Mouse (Mus musculus): Measurements from ENCODE around the gene Fars2. TPM values are rescaled to one million over a fixed set of nuclear protein-coding genes. Genes with fewer than 3 reads are reported as not detected.

Gene Fars2
- polyA plus RNA-seq, 1 experiment from 2014 or later = 32.4 TPM

- Histone ChIP-seq H3K36me3 (no peaks in the 10 kb centered on the region), H3K27ac (no peak overlapping the region), H3K4me3 (replicated peaks) (no peak overlapping the region), H3K9me3 (peaks cover 4% of the 10 kb centered on the region; the same call in 1 of the 2 replicates), H3K9ac (replicated peaks) (no peak overlapping the region), H3K4me2 (no peak overlapping the region), H3K27me3 (no peaks in the 10 kb centered on the region), H3K4me1 (replicated peaks) (0 out of 2 replicates have a peak, but pooled peaks cover 3% of the 10 kb centered on the region)
- ATAC-seq (ENCODE audit: insufficient number of reproducible peaks, insufficient read depth, low FRiP score, low TSS enrichment, low read depth) = no peak
- 85% methylated on average over 2 of the region's 2 CpGs for WGBS
Measured at GRCm38 (mm10) chr13:36495980-36496379, 378.8 kb downstream of the Fars2 start.

- peaks cover 4% of the 10 kb centered on the region; the same call in 1 of the 2 replicates for H3K9me3 ChIP-seq
- 0 out of 2 replicates have a peak, but pooled peaks cover 3% of the 10 kb centered on the region for H3K4me1 ChIP-seq (replicated peaks)
- H3K36me3 ChIP-seq = no peaks in the 10 kb centered on the region
- H3K27me3 ChIP-seq = no peaks in the 10 kb centered on the region
- H3K4me2 ChIP-seq = no peak overlapping the region
- no peak overlapping the region for H3K4me3 ChIP-seq (replicated peaks)
- H3K9ac ChIP-seq (replicated peaks) = no peak overlapping the region
- WGBS = 81% methylated on average over 4 of the region's 4 CpGs
- ATAC-seq (ENCODE audit: insufficient number of reproducible peaks, insufficient read depth, low FRiP score, low TSS enrichment, low read depth) = no peak
- no peak overlapping the region for H3K27ac ChIP-seq
Measured at GRCm38 (mm10) chr13:36497346-36497745, 380.1 kb downstream of the Fars2 start.

DNA sequence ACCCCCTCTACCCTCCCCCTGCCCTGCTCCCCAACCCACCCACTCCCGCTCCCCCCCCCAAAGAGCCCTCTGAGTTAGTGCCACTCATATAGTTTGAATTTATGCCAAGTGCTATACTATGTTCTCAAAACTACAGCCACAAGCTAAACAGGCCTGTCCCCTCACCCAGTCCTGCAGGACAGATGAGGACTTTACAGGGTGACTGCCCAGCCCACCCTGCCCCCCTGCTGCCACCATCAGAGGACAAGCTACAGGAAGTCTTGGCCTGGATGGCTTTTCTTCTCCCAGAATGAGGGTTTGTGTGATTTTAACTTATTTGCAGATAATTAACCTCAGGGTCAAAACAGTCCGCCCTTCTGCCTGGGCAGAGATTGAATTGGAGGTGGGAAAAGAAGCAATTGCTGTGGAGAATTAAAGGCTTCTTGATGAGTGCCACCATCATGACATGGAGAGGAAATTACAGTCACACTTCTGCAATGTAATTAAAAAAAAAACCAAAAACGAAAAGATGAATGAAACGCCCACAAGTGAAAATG lies 383.2 kb downstream of the Fars2 start:
- Histone ChIP-seq H3K9me3 (peaks cover 4% of the 10 kb centered on the region; the same call in 1 of the 2 replicates), H3K9ac (replicated peaks) (no peak overlapping the region), H3K36me3 (no peaks in the 10 kb centered on the region), H3K4me3 (replicated peaks) (no peak overlapping the region), H3K4me1 (replicated peaks) (0 out of 2 replicates have a peak, but pooled peaks cover 3% of the 10 kb centered on the region), H3K27ac (no peak overlapping the region), H3K27me3 (no peaks in the 10 kb centered on the region), H3K4me2 (no peak overlapping the region)
- ATAC-seq (ENCODE audit: insufficient number of reproducible peaks, insufficient read depth, low FRiP score, low TSS enrichment, low read depth) = no peak
- 51% methylated on average over 4 of the region's 4 CpGs for WGBS

DNA sequence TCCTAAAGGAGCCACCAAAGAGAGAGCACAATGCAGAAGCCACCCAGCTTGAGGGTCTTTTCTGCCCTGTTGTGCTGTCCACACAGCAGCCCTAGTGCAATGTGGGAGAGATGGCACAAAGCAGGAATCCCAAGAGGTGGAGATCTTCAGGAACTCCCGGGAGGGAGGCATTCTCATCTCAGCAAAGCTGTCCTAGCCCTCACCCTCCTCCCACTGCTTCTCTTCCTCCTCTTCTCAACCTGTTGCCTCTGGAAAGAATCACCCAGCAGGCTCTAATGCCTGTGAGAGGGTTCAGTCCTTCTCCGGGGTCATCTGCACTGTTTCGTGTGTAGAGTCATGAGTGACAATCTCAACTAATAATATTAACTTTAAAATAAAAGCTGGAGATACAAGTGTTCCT lies 386.3 kb downstream of the Fars2 start:
- Histone ChIP-seq H3K36me3 (no peaks in the 10 kb centered on the region), H3K27me3 (no peaks in the 10 kb centered on the region), H3K27ac (no peak overlapping the region), H3K4me3 (replicated peaks) (no peak overlapping the region), H3K9me3 (no peaks in the 10 kb centered on the region), H3K9ac (replicated peaks) (no peak overlapping the region), H3K4me2 (no peak overlapping the region), H3K4me1 (replicated peaks) (0 out of 2 replicates have a peak, but pooled peaks cover 3% of the 10 kb centered on the region)
- no peak for ATAC-seq (ENCODE audit: insufficient number of reproducible peaks, insufficient read depth, low FRiP score, low TSS enrichment, low read depth)
- 81% methylated on average over 3 of the region's 3 CpGs for WGBS

DNA sequence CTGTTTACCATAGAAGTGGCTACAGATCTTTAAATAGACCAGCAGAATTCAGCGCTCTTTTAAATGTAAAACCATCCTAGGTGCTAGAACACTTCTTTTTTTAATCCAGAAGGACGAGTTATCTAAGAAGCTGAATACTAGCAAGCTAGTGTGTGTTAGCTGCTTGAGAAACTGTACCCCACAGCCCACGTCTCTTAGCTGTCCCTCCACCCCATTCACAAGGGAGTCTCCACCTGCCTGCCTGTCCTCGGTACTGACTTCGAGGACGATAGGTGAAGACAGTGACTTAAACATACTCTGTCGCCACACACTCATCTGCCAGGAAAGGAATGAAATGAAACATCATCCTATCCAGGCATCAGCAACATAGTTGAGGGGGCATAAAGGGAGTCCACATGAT lies 386.8 kb downstream of the Fars2 start:
- no peak overlapping the region for H3K4me3 ChIP-seq (replicated peaks)
- no peak for ATAC-seq (ENCODE audit: insufficient number of reproducible peaks, insufficient read depth, low FRiP score, low TSS enrichment, low read depth)
- no peaks in the 10 kb centered on the region for H3K9me3 ChIP-seq
- no peak overlapping the region for H3K27ac ChIP-seq
- 86% methylated on average over 7 of the region's 7 CpGs for WGBS
- H3K9ac ChIP-seq (replicated peaks) = no peak overlapping the region
- H3K4me2 ChIP-seq = no peak overlapping the region
- H3K4me1 ChIP-seq (replicated peaks) = 0 out of 2 replicates have a peak, but pooled peaks cover 3% of the 10 kb centered on the region
- no peaks in the 10 kb centered on the region for H3K36me3 ChIP-seq
- H3K27me3 ChIP-seq = no peaks in the 10 kb centered on the region

DNA sequence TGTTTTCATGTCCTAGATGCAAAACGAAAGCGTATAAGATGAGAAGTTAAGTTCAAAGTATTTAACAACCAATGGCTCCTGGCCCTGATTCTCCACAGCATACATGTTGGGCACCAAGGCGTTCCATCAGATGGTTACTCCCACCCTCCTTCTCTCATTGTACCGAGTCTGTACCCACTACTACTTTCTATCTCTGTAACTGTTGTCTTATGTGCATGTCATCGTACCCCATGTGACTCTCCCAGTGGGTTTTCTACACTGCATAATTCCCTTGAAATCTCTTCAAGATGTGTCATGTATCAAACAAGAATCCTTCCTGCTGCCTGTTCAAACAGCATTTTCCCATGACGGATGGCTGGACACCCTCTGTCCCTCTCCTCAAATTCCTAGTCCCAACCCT lies 388.5 kb downstream of the Fars2 start:
- Histone ChIP-seq H3K9me3 (no peaks in the 10 kb centered on the region), H3K36me3 (no peaks in the 10 kb centered on the region), H3K4me1 (replicated peaks) (no peaks in the 10 kb centered on the region), H3K27me3 (no peaks in the 10 kb centered on the region), H3K4me3 (replicated peaks) (no peak overlapping the region), H3K4me2 (no peak overlapping the region), H3K27ac (no peak overlapping the region), H3K9ac (replicated peaks) (no peak overlapping the region)
- 93% methylated on average over 6 of the region's 6 CpGs for WGBS
- ATAC-seq (ENCODE audit: insufficient number of reproducible peaks, insufficient read depth, low FRiP score, low TSS enrichment, low read depth) = no peak

DNA sequence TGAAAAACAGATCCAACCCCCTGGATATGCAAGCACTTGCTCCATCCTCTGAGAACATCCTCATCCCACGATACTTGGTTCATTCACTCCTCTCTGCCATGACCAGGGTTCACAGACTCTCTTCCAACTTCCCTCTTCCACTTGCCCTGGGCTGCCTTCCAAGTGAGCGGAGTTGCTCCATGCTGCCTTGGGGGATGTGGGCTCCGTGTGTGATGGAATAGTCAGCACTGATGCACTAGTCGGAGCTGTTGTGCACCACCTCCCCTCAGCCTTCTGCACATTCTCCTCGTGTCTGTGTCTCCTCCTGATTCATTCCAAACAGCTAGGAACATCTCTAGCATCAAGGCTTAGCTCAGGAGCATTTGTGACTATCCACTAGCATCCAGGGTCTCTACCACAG lies 389.1 kb downstream of the Fars2 start:
- H3K9me3 ChIP-seq = no peaks in the 10 kb centered on the region
- no peak for ATAC-seq (ENCODE audit: insufficient number of reproducible peaks, insufficient read depth, low FRiP score, low TSS enrichment, low read depth)
- WGBS = 84% methylated on average over 5 of the region's 5 CpGs
- H3K36me3 ChIP-seq = no peaks in the 10 kb centered on the region
- H3K4me2 ChIP-seq = no peak overlapping the region
- H3K9ac ChIP-seq (replicated peaks) = no peak overlapping the region
- H3K27ac ChIP-seq = no peak overlapping the region
- H3K27me3 ChIP-seq = no peaks in the 10 kb centered on the region
- H3K4me3 ChIP-seq (replicated peaks) = no peak overlapping the region
- H3K4me1 ChIP-seq (replicated peaks) = no peaks in the 10 kb centered on the region

GRCm38 (mm10) chr13:36510161-36510560 lies 392.9 kb downstream of the Fars2 start:
- ATAC-seq (ENCODE audit: insufficient number of reproducible peaks, insufficient read depth, low FRiP score, low TSS enrichment, low read depth) = no peak
- Histone ChIP-seq H3K9me3 (no peaks in the 10 kb centered on the region), H3K4me3 (replicated peaks) (no peak overlapping the region), H3K4me2 (no peak overlapping the region), H3K9ac (replicated peaks) (no peak overlapping the region), H3K27me3 (no peaks in the 10 kb centered on the region), H3K27ac (no peak overlapping the region), H3K36me3 (no peaks in the 10 kb centered on the region), H3K4me1 (replicated peaks) (no peaks in the 10 kb centered on the region)
- WGBS = 81% methylated on average over 2 of the region's 2 CpGs

GRCm38 (mm10) chr13:36513126-36513525 lies 395.9 kb downstream of the Fars2 start:
- no peak for ATAC-seq (ENCODE audit: insufficient number of reproducible peaks, insufficient read depth, low FRiP score, low TSS enrichment, low read depth)
- H3K27me3 ChIP-seq = no peaks in the 10 kb centered on the region
- H3K4me1 ChIP-seq (replicated peaks) = no peaks in the 10 kb centered on the region
- no peak overlapping the region for H3K27ac ChIP-seq
- WGBS = 80% methylated on average over 1 of the region's 1 CpGs
- H3K36me3 ChIP-seq = no peaks in the 10 kb centered on the region
- no peak overlapping the region for H3K4me2 ChIP-seq
- no peaks in the 10 kb centered on the region for H3K9me3 ChIP-seq
- H3K9ac ChIP-seq (replicated peaks) = no peak overlapping the region
- H3K4me3 ChIP-seq (replicated peaks) = no peak overlapping the region

DNA sequence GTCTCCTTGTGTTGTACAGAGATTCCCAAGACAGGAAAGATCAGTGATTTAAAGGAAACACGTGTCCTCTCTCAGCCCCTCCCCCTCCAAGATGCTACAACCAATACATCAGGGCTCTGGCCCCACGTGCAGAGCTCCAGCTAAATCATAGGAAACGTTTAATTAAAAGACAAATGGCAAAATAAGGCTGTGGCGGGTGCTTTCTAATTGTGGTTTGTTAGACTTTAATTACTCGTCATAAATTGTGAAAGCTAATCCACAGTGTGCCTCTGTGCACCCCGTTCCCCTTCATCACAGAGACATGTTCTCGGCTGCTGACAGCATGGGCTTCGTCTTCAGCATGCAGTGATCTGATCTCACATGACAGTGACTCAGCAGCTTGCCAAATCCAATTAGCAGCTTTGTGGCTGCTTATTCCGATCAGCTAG lies 400.9 kb downstream of the Fars2 start:
- ATAC-seq (ENCODE audit: insufficient number of reproducible peaks, insufficient read depth, low FRiP score, low TSS enrichment, low read depth) = no peak
- Histone ChIP-seq H3K36me3 (no peaks in the 10 kb centered on the region), H3K4me2 (no peak overlapping the region), H3K27me3 (no peaks in the 10 kb centered on the region), H3K9ac (replicated peaks) (no peak overlapping the region), H3K9me3 (no peaks in the 10 kb centered on the region), H3K4me1 (replicated peaks) (no peaks in the 10 kb centered on the region), H3K4me3 (replicated peaks) (no peak overlapping the region), H3K27ac (no peak overlapping the region)
- WGBS = 19% methylated on average over 9 of the region's 9 CpGs

DNA sequence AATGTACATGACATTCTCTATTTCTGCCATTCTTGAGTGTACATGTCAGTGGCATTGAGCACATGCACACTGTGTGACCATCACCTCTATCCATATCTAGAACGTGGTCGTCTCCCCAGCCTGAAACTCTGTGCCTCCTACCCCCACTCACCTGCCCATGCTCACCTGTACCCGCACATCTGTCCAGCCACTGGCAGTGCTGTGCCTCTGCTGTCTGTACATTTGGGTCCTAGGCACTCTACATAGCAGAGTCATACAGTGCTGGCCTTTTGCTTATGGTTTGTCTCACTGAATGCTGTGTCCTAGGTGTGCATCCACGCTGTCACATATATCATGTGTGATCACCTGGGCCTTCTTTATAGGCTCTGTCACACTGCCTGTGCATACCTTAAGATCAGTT lies 410.5 kb downstream of the Fars2 start:
- Histone ChIP-seq H3K4me2 (no peak overlapping the region), H3K36me3 (no peaks in the 10 kb centered on the region), H3K4me3 (replicated peaks) (no peak overlapping the region), H3K9me3 (no peaks in the 10 kb centered on the region), H3K27ac (no peak overlapping the region), H3K4me1 (replicated peaks) (peaks cover 18% of the 10 kb centered on the region), H3K9ac (replicated peaks) (no peak overlapping the region), H3K27me3 (no peaks in the 10 kb centered on the region)
- 89% methylated on average over 4 of the region's 4 CpGs for WGBS
- no peak for ATAC-seq (ENCODE audit: insufficient number of reproducible peaks, insufficient read depth, low FRiP score, low TSS enrichment, low read depth)

DNA sequence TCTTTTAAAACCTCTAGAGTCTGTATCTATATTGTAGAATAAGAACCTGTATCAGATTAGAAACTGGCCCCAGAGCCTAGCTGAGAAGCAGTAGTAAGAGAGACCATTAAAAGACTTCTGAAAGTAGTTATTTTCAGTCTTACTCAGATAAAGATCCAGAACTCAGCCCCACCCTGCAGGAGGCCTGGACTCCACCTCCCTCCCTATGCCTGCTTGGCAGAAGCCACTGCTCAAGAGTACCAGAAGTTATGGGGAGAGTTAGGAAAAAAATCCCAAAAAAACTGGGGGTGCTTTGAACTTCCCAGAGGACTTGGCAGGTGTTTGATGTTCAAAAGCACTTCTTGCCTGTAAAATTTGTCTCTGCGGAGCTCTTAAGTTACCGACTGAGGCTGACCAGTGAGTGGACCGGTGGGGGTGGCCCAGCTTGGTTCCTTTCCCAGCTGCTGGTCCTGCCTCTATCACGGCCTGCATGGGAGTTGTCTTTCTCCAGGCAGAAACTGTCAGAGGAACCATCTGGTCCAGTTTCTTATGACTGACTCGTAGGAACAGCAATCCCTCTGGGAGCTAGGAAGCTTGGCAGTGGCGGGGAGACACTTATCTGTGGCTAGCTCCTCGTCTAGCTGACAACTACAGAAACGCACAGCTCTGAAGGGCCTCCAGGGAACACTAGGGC lies 411.1 kb downstream of the Fars2 start:
- H3K9ac ChIP-seq (replicated peaks) = no peak overlapping the region
- H3K27me3 ChIP-seq = no peaks in the 10 kb centered on the region
- ATAC-seq (ENCODE audit: insufficient number of reproducible peaks, insufficient read depth, low FRiP score, low TSS enrichment, low read depth) = no peak
- H3K4me3 ChIP-seq (replicated peaks) = no peak overlapping the region
- H3K36me3 ChIP-seq = no peaks in the 10 kb centered on the region
- peaks cover 18% of the 10 kb centered on the region for H3K4me1 ChIP-seq (replicated peaks)
- no peak overlapping the region for H3K4me2 ChIP-seq
- peak overlapping the region; percentile 56; the same call in 1 of the 2 replicates for H3K27ac ChIP-seq
- 45% methylated on average over 8 of the region's 8 CpGs for WGBS
- H3K9me3 ChIP-seq = no peaks in the 10 kb centered on the region

Measured in limb, embryonic 12.5 days (tissue).